Mouse (Mus musculus): Measurements from ENCODE around the gene Gpr45.

DNA sequence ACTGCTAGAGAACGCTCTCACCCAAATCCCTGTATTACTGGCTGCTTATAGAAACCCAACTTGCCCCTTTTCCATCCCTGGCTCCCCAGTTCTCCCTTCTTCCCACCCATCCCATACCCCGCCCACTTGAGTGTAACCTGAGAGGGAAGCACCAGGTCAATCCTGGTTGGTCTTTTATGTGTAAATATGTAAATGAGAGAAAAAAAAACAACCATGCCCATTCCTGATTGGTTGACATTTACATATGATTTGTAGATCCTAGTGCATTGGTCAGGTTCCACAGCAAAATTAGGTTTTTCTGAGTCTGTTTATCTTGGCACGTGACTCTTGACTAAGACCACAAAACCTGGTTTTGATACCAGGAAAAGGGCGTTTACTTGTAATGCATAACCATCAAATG is 34.8 kb upstream of the Gpr45 start:
- TF ChIP-seq POLR2A (IDR thresholded peaks at IDR 0.05; ENCODE audit: borderline replicate concordance, low read depth, low read length) = no peak
- TF ChIP-seq CTCF (IDR thresholded peaks at IDR 0.05; ENCODE audit: low read depth, low read length) = no peak
